Mouse (Mus musculus): ENCODE results near the gene Gm47995. TPM values are rescaled to one million over a fixed set of nuclear protein-coding genes. Genes with fewer than 3 reads are reported as not detected.
A peak's percentile ranks its signal among the peaks of the same experiment; 100 is the strongest.
"Not testable (repeated sequence)": the region's sequence is repeated elsewhere in the genome, so short reads cannot be mapped to it uniquely, and the experiment has no call there.

Gene Gm47995
- total and polyA plus RNA-seq, 3 experiments: not detected

DNA sequence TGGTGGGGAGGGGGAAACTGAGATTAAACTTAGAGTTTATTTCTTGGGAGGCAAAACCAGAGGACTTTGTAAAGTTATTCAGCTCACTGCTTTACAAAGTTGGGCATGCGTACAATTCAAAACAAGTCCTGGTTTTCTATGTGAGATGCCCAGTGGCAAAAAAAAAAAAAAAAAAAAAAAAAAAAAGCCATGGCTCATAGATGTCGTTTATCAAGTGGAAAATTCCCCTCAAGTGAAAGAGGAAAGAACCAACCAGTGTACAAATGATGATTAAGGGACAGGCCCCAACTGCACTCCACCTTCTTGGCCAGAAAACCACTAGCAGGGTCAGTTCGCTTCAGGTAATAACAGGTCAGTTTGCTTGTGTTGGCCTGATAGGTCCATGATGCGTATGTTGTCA lies 9.8 kb upstream of the Gm47995 start:
- H3K9ac ChIP-seq (ENCODE audit: insufficient read depth, low read depth): no peak overlapping the region
- H3K36me3 ChIP-seq (replicated peaks in 1 of 2; ENCODE audit: control insufficient read depth in 1 of 2, insufficient read depth in 1 of 2, low read length in 1 of 2): no peaks in the 10 kb centered on the region
- dilution Hi-C loops (cut with MboI; ENCODE audit: extremely low pct_ligation_motif_present, extremely low pct_unique_long_range_greater_than_20kb, low sequenced_read_pairs): no loop called here
- no peaks in the 10 kb centered on the region for H3K79me2 ChIP-seq (replicated peaks; ENCODE audit: control insufficient read depth, extremely low read depth, insufficient read depth, poor library complexity, severe bottlenecking)
- in situ Hi-C loops (cut with MboI; ENCODE audit: low pct_ligation_motif_present, low pct_unique_long_range_greater_than_20kb, low sequenced_read_pairs): no loop called here
- H3K4me2 ChIP-seq (ENCODE audit: insufficient read depth, low read depth, poor library complexity, severe bottlenecking): no peak overlapping the region
- H3K27ac ChIP-seq (ENCODE audit: insufficient read depth, low read depth): no peak overlapping the region
- H3K27me3 ChIP-seq (replicated peaks): no peaks in the 10 kb centered on the region
- peak; percentile 96 for TF ChIP-seq ZNF384 (IDR thresholded peaks at IDR 0.05; ENCODE audit: low read depth, low read length)
- no peak for TF ChIP-seq SMC3 (IDR thresholded peaks at IDR 0.05; ENCODE audit: low read depth, low read length)
- no peak overlapping the region for H3K4me3 ChIP-seq (replicated peaks in 1 of 3; ENCODE audit: low read depth in 2 of 3, low read length in 2 of 3, poor library complexity in 1 of 3)
- no peaks in the 10 kb centered on the region for H3K9me3 ChIP-seq (replicated peaks; ENCODE audit: low read length)
- peaks cover 0 to 12% of the 10 kb centered on the region in 2 experiments; a peak in 2 of 4 replicates for H3K4me1 ChIP-seq (ENCODE audit: control insufficient read depth in 1 of 2, insufficient read depth in 2 of 2)
- peak; percentile 19 for DNase-seq (ENCODE audit: extremely low read depth)

DNA sequence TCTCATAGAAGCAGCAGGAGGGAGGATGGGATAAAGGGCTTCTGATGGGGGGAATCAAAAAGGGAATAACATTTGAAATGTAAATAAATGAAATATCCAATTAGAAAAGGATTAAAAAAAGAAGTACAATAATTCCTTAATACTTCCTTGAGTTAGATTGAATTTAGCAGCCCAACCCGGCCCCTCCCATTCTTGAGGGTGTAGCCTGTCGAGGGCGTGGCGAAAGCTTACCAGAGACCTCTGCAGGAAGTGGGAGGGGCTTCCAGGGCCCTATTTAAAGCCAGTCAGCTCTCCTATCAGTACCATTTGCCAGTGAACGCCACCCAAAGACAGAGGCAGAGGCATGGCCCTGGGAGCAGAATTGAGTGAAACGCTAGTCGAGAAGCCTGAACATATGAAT lies 6.2 kb upstream of the Gm47995 start, which contains the start of gene Gm8947:
TSS of gene Gm8947 (plus strand) at position 302 of the 400 bp plus-strand sequence.
- in situ Hi-C loops (cut with MboI; ENCODE audit: low pct_ligation_motif_present, low pct_unique_long_range_greater_than_20kb, low sequenced_read_pairs); DNase-seq (ENCODE audit: extremely low read depth); H3K9ac ChIP-seq (ENCODE audit: insufficient read depth, low read depth); H3K27me3 ChIP-seq (replicated peaks); H3K36me3 ChIP-seq (replicated peaks in 1 of 2; ENCODE audit: control insufficient read depth in 1 of 2, insufficient read depth in 1 of 2, low read length in 1 of 2); H3K79me2 ChIP-seq (replicated peaks; ENCODE audit: control insufficient read depth, extremely low read depth, insufficient read depth, poor library complexity, severe bottlenecking); H3K4me2 ChIP-seq (ENCODE audit: insufficient read depth, low read depth, poor library complexity, severe bottlenecking); H3K9me3 ChIP-seq (replicated peaks; ENCODE audit: low read length); H3K27ac ChIP-seq (ENCODE audit: insufficient read depth, low read depth); H3K4me3 ChIP-seq (replicated peaks in 1 of 3; ENCODE audit: low read depth in 2 of 3, low read length in 2 of 3, poor library complexity in 1 of 3); dilution Hi-C loops (cut with MboI; ENCODE audit: extremely low pct_ligation_motif_present, extremely low pct_unique_long_range_greater_than_20kb, low sequenced_read_pairs): not testable (repeated sequence)
- H3K4me1 ChIP-seq (ENCODE audit: control insufficient read depth in 1 of 2, insufficient read depth in 2 of 2): peaks cover 0 to 12% of the 10 kb centered on the region in 2 experiments; a peak in 2 of 4 replicates

DNA sequence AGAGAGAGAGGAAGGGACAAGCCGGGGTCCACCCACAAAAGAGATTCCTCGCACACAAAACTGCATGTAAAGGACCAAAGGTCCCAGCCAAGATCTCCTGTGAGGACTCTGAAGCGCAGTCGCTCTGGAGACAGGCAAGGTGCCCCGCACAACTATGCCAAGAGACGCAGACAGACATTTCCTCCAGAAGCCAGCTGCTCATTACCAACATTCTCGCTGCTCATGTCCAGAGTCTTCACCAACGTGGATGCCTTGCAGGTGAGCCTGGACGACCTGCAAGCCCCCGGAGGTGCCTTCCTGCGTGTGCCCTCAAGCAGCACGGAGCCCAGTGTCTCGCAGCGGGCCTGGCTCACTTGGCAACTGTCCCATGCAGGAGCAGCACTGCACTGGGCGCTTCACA lies 5.5 kb upstream of the Gm47995 start:
- DNase-seq (ENCODE audit: extremely low read depth); H3K27ac ChIP-seq (ENCODE audit: insufficient read depth, low read depth); H3K79me2 ChIP-seq (replicated peaks; ENCODE audit: control insufficient read depth, extremely low read depth, insufficient read depth, poor library complexity, severe bottlenecking); in situ Hi-C loops (cut with MboI; ENCODE audit: low pct_ligation_motif_present, low pct_unique_long_range_greater_than_20kb, low sequenced_read_pairs); H3K36me3 ChIP-seq (replicated peaks in 1 of 2; ENCODE audit: control insufficient read depth in 1 of 2, insufficient read depth in 1 of 2, low read length in 1 of 2); H3K9ac ChIP-seq (ENCODE audit: insufficient read depth, low read depth); H3K4me2 ChIP-seq (ENCODE audit: insufficient read depth, low read depth, poor library complexity, severe bottlenecking); H3K9me3 ChIP-seq (replicated peaks; ENCODE audit: low read length); dilution Hi-C loops (cut with MboI; ENCODE audit: extremely low pct_ligation_motif_present, extremely low pct_unique_long_range_greater_than_20kb, low sequenced_read_pairs); H3K4me3 ChIP-seq (replicated peaks in 1 of 3; ENCODE audit: low read depth in 2 of 3, low read length in 2 of 3, poor library complexity in 1 of 3); H3K27me3 ChIP-seq (replicated peaks): not testable (repeated sequence)
- peaks cover 0 to 12% of the 10 kb centered on the region in 2 experiments; a peak in 2 of 4 replicates for H3K4me1 ChIP-seq (ENCODE audit: control insufficient read depth in 1 of 2, insufficient read depth in 2 of 2)

DNA sequence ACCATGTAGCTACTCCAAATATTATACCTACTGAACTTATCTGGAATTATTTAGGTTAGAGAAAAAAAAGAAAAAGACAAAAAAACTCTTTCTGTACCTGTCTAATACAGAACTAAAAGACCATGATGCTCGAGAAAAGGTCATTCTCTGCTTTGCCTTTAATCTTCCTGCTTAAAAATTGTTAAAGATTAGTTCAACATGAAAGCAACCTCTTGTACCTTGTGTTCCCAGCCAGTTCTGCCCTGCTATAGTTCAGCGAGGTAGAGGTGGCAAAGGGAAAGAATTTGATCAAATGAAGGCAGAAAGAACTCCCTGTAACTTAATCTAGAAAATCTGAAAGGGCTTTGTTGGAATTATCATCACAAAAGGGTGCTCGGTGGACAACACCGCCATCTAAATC lies 2.3 kb upstream of the Gm47995 start:
- H3K4me2 ChIP-seq (ENCODE audit: insufficient read depth, low read depth, poor library complexity, severe bottlenecking); H3K4me3 ChIP-seq (replicated peaks in 1 of 3; ENCODE audit: low read depth in 2 of 3, low read length in 2 of 3, poor library complexity in 1 of 3); H3K79me2 ChIP-seq (replicated peaks; ENCODE audit: control insufficient read depth, extremely low read depth, insufficient read depth, poor library complexity, severe bottlenecking); H3K36me3 ChIP-seq (replicated peaks in 1 of 2; ENCODE audit: control insufficient read depth in 1 of 2, insufficient read depth in 1 of 2, low read length in 1 of 2); in situ Hi-C loops (cut with MboI; ENCODE audit: low pct_ligation_motif_present, low pct_unique_long_range_greater_than_20kb, low sequenced_read_pairs); H3K27me3 ChIP-seq (replicated peaks); H3K9me3 ChIP-seq (replicated peaks; ENCODE audit: low read length); H3K27ac ChIP-seq (ENCODE audit: insufficient read depth, low read depth); H3K9ac ChIP-seq (ENCODE audit: insufficient read depth, low read depth); dilution Hi-C loops (cut with MboI; ENCODE audit: extremely low pct_ligation_motif_present, extremely low pct_unique_long_range_greater_than_20kb, low sequenced_read_pairs); H3K4me1 ChIP-seq (ENCODE audit: control insufficient read depth in 1 of 2, insufficient read depth in 2 of 2); DNase-seq (ENCODE audit: extremely low read depth): not testable (repeated sequence)

DNA sequence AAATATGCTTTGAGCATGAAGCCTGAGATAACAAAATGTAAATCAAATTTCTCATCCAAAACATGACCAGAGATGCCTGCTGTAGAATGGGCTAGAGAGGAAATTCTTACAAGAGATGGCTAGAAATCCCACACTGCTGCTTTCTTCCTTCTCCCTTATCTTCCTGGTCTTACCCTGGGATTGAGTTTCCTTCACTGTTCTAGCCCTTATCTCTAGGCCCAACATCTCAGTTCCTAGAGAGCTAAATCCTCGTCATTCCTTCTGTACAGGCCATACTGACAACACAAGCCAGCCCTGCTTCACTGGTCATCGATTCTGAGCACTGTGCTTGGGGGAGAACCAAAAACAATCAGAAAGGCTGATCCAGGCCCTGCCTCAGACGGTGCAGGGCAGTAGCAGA lies 1.6 kb upstream of the Gm47995 start:
- H3K9me3 ChIP-seq (replicated peaks; ENCODE audit: low read length); H3K27me3 ChIP-seq (replicated peaks); H3K9ac ChIP-seq (ENCODE audit: insufficient read depth, low read depth); H3K79me2 ChIP-seq (replicated peaks; ENCODE audit: control insufficient read depth, extremely low read depth, insufficient read depth, poor library complexity, severe bottlenecking); DNase-seq (ENCODE audit: extremely low read depth); in situ Hi-C loops (cut with MboI; ENCODE audit: low pct_ligation_motif_present, low pct_unique_long_range_greater_than_20kb, low sequenced_read_pairs); H3K4me3 ChIP-seq (replicated peaks in 1 of 3; ENCODE audit: low read depth in 2 of 3, low read length in 2 of 3, poor library complexity in 1 of 3); H3K4me2 ChIP-seq (ENCODE audit: insufficient read depth, low read depth, poor library complexity, severe bottlenecking); H3K36me3 ChIP-seq (replicated peaks in 1 of 2; ENCODE audit: control insufficient read depth in 1 of 2, insufficient read depth in 1 of 2, low read length in 1 of 2); H3K4me1 ChIP-seq (ENCODE audit: control insufficient read depth in 1 of 2, insufficient read depth in 2 of 2); dilution Hi-C loops (cut with MboI; ENCODE audit: extremely low pct_ligation_motif_present, extremely low pct_unique_long_range_greater_than_20kb, low sequenced_read_pairs); H3K27ac ChIP-seq (ENCODE audit: insufficient read depth, low read depth): not testable (repeated sequence)

DNA sequence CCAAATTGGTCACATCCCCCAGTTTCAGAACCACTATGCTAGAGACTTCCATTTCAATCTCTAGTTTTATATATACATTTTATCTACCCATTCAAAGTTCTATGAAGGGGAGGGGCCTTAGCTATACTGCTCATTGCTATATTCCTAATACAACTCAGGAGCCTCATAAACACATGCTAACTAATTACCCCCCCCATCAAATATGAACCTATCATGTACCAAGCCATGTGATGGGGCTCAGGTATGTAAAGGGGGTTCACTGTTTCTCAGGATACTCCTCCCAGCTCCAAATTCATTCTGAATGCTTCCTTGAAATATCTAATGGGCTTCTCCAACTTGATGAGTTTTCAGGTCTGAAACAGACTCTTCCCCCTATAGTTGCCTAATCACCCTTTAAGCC lies 2.4 kb downstream of the Gm47995 start:
- H3K9me3 ChIP-seq (replicated peaks; ENCODE audit: low read length); H3K27ac ChIP-seq (ENCODE audit: insufficient read depth, low read depth); dilution Hi-C loops (cut with MboI; ENCODE audit: extremely low pct_ligation_motif_present, extremely low pct_unique_long_range_greater_than_20kb, low sequenced_read_pairs); H3K4me2 ChIP-seq (ENCODE audit: insufficient read depth, low read depth, poor library complexity, severe bottlenecking); H3K9ac ChIP-seq (ENCODE audit: insufficient read depth, low read depth); H3K4me3 ChIP-seq (replicated peaks in 1 of 3; ENCODE audit: low read depth in 2 of 3, low read length in 2 of 3, poor library complexity in 1 of 3); H3K79me2 ChIP-seq (replicated peaks; ENCODE audit: control insufficient read depth, extremely low read depth, insufficient read depth, poor library complexity, severe bottlenecking); DNase-seq (ENCODE audit: extremely low read depth); H3K36me3 ChIP-seq (replicated peaks in 1 of 2; ENCODE audit: control insufficient read depth in 1 of 2, insufficient read depth in 1 of 2, low read length in 1 of 2); H3K4me1 ChIP-seq (ENCODE audit: control insufficient read depth in 1 of 2, insufficient read depth in 2 of 2); H3K27me3 ChIP-seq (replicated peaks); in situ Hi-C loops (cut with MboI; ENCODE audit: low pct_ligation_motif_present, low pct_unique_long_range_greater_than_20kb, low sequenced_read_pairs): not testable (repeated sequence)

All from CH12.LX (cell line).